Mouse (Mus musculus): ENCODE measurements around the gene Tmprss11a. TPM values are rescaled to one million over a fixed set of nuclear protein-coding genes. Genes with fewer than 3 reads are reported as not detected.

Gene Tmprss11a
- total RNA-seq, 2 experiments from 2014 or later = not detected

Other genes starting within 250 kb of the Tmprss11a start
- gene Tmprss11c, start 179.7 kb downstream of the Tmprss11a start, total RNA-seq (2014; fragmentation: Nextera tagmentation) = not detected in 2 replicates
- gene Tmprss11c, start 179.7 kb downstream of the Tmprss11a start, total RNA-seq (2017) = not detected in 2 replicates
- gene Tmprss11d, start 95.6 kb downstream of the Tmprss11a start, total RNA-seq (2014; fragmentation: Nextera tagmentation) = not detected in 2 replicates
- not detected in 2 replicates for gene Tmprss11d, start 95.6 kb downstream of the Tmprss11a start, total RNA-seq (2017)
- not detected in 2 replicates for gene Tmprss11g, start 49.6 kb upstream of the Tmprss11a start, total RNA-seq (2014; fragmentation: Nextera tagmentation)
- gene Tmprss11g, start 49.6 kb upstream of the Tmprss11a start, total RNA-seq (2017) = not detected in 2 replicates
- gene Tmprss11f, start 163.4 kb upstream of the Tmprss11a start, total RNA-seq (2014; fragmentation: Nextera tagmentation) = not detected in 2 replicates
- gene Tmprss11f, start 163.4 kb upstream of the Tmprss11a start, total RNA-seq (2017) = not detected in 2 replicates
- gene Tmprss11b, start 207.4 kb upstream of the Tmprss11a start, total RNA-seq (2014; fragmentation: Nextera tagmentation) = not detected in 2 replicates
- not detected in 2 replicates for gene Tmprss11b, start 207.4 kb upstream of the Tmprss11a start, total RNA-seq (2017)